Mouse (Mus musculus) erythroblast, adult 5-6 weeks (primary cell): Measurements from ENCODE around the gene Ercc4. TPM values are rescaled to one million over a fixed set of nuclear protein-coding genes. Genes with fewer than 3 reads are reported as not detected.

Experiments
- ATAC-seq: replicated peaks from 2 replicates; pipeline ENCODE4 v1.8.0; 2016; ENCODE audit warnings: moderate number of reproducible peaks, mild to moderate bottlenecking, moderate TSS enrichment, inconsistent platforms; ENCODE audit not compliant: poor library complexity, low FRiP score, severe bottlenecking
- total RNA-seq, 2 experiments: library from RNA; stranded (forward) in 1 of 2; stranded (reverse) in 1 of 2; fragments of 150-400 nt in 1 of 2; fragments of 200-764, 138-1000 nt in 1 of 2; gene quantifications; 2 replicates each; pipeline versions ENCODE4 v1.2.3 to v1.2.4; 2015 to 2017; ENCODE audit warnings: low replicate concordance in 2 of 2

The Ercc4 gene
- total RNA-seq, 2 experiments from 2014 or later, result 1.0 to 5.4 TPM

DNA sequence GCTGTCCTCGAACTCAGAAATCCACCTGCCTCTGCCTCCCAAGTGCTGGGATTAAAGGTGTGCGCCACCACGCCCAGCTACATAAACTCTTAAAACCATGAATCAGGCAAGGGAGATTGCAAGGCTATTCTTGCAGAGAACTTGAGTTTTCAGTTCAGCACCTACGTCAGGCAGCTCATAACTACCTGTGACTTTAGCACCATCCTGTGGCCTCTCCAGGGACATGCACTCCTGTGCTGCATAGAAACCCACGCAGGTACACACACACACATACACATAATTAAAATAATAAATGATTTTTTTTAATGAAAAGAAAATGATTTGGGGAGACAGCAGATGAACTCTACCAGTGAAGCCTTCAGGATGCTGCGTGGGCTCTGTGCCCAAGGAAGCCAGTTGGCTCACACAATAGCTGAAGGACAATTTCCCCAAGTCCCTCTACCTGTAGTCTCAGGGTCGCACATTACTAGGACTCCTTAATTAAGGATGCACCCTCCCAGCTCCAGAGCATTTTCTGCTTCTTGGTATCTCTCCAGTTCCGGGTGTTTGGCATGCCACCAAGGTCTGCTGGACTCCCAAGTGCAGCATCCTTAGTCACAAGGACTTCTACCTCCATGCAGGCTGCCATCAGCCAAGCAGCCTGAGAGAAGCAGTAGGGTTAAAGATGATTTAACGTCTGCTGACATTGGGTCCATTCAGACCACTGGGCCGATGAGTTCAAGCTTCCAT is 35.4 kb downstream of the Ercc4 start:
- ATAC-seq, result no peak

DNA sequence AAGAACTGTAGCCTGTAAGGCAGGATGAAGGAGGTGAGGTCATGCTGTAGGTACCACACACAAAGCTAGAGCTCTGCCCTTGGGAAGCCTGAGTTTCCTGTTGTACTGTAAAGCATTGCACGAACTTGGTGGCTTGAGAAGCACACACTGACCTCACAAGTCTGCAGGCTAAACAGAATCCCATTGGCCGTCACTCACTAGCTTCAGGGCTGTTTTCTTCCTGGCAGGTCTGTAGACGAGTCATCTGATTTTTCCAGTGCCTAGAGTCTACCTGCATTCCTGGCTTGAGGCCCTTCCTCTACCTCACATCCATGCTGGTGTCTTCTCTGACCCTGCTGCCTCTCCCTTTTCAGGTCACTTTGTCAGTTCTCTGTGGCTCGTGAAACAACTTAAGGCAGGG is 36.7 kb downstream of the Ercc4 start:
- no peak for ATAC-seq

- ATAC-seq, result no peak
Measured at GRCm38 (mm10) chr16:13147810-13148555, 38.5 kb downstream of the Ercc4 start.

- ATAC-seq, result no peak
Measured at GRCm38 (mm10) chr16:13149950-13150349, 40.5 kb downstream of the Ercc4 start.

GRCm38 (mm10) chr16:13150790-13151189 is 41.3 kb downstream of the Ercc4 start:
- ATAC-seq, result no peak

DNA sequence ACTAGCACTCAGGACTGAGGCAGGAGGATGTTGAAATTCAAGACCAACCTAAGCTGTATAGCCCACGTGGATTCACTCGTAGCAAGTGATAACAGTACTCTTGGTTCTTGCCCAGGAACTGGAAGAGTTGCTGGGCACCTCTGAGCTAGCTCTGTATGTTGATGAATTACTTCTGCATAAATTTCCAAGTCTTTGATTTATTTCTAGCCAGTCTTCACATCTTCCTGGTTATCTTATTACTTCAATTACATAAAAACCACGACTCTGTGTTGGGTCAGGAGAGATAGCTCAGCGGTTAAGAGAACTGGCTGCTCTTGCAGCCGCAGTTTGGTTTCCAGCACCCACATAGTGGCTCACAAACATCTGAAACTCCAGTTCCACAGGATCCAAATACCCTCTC is 43.0 kb downstream of the Ercc4 start:
- no peak for ATAC-seq

GRCm38 (mm10) chr16:13153215-13153614 is 43.7 kb downstream of the Ercc4 start:
- no peak for ATAC-seq

DNA sequence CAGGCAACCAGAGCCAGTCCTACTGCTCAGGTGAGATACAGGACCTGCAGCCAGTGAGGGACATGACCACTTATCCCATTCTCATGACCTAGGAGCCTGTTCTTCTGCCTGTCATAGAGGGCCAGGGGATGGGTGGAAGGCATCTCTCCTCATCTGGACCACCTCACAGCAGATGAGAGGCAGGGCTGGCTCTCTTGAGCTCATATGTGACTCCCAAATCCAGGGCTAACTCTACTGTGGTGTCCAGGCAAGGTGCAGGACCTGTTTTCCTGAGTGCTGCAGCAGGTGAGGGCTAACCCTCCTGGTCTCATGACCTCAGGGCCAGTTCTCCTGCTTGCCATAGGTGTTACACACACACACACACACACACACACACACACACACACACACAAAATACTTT is 44.9 kb downstream of the Ercc4 start:
- no peak for ATAC-seq

GRCm38 (mm10) chr16:13157314-13157713 is 47.8 kb downstream of the Ercc4 start:
- no peak for ATAC-seq

- ATAC-seq, result no peak
Measured at GRCm38 (mm10) chr16:13158153-13158670, 48.7 kb downstream of the Ercc4 start.

DNA sequence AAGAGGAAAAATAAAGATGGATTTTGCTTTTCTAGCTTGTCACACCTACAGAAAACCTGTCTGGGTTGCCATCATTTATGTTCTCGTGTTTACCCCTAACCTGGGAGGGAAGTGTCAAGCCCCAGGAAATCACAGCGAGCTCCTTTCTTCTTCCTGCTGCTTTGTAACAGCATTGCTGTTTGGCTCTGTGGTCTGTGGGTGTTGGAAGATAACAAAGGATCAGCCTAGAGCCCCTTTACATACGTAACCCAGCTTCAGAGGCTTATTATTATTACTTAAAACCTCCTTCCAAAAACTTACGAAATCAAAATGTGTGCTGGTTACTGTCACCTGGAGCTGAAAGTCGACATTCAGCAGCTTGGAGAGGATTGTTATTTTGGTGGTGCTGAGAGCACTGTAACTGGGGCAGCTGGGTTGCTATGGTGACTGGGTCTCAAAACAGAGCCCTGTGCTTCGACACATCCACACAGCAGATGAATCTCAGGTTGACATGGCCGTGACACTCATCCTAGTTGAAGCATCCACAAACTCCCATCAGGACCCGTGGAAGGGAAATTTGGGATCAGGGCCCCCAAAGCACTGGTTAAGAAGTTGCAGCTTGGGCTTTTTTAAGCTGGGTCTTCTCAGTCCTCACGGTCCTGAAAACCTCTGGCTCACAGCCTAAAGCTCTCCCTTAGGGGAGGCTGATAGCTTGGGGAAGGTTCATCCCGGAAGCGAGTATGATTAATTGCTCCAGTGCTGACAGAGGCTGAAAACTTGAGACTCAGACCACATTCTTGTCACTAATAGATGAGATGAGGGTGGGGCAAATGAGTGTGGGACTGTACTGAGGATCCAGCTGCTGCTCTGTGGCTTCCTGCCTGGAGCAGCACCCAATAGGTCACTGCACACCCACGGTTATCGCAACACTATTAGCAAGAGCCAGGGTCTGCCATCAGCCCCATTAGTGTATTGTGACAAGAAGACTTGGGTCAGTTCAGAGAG is 49.7 kb downstream of the Ercc4 start:
- ATAC-seq, result no peak

DNA sequence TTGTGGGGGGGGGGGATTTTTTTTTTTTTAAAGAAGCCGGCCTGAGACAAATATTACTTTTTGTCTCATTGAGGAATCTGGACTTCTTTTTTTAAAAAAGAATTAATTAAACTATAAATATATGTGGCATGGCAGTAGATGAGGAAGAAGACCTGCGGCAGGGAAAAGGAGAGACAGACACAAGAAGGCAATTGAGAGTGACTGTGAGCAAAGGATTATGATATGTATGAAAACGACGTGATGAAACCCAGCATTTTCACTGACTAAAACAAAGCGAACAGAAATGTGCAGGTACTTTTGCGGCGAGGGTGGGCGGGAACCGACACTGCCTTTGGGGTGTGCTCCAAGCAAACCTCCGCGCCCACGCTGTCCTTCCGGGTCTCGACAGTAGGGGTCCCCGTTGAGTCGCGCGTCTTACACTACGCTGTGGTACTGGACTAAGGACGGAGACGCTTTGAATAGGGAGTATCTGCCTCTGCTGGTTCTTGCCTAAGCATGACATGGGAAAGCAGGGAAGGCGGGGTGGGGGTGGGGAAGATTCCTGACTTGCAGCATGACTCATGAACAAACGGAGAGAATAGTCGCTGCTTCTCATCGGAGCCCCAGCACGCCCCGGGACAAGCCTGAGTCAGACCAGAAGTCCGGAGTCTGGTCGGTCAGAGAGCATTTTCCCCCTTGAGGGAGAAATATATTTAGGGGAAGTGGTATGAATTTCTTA is 50.6 kb downstream of the Ercc4 start:
- ATAC-seq, result peak; percentile 87

GRCm38 (mm10) chr16:13161516-13161915 is 52.0 kb downstream of the Ercc4 start:
- no peak for ATAC-seq

DNA sequence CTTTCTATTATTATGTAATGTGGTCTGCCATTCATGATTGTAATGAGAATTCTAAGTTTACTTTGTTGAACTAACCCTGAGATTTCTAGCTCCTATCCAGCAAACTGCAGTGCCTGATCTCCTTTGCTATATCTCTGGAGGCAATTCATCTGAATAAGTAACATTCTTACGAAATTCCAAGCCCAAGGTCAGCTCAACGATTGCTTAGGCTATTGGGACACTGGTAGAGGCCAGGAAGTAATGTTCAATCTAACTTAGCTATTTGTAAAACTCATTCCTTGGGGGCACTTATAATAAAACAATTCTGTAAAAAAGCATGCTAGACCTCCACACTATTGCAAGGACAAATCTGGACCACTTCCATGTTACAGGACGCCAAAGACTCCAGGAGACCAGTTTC is 58.2 kb downstream of the Ercc4 start:
- ATAC-seq, result no peak

GRCm38 (mm10) chr16:13173055-13173742 is 63.7 kb downstream of the Ercc4 start:
- ATAC-seq, result no peak

- ATAC-seq, result no peak
Measured at GRCm38 (mm10) chr16:13182526-13182925, 73.0 kb downstream of the Ercc4 start.

- ATAC-seq, result no peak
Measured at GRCm38 (mm10) chr16:13183182-13183742, 73.8 kb downstream of the Ercc4 start.

GRCm38 (mm10) chr16:13184381-13184780 is 74.9 kb downstream of the Ercc4 start:
- ATAC-seq, result no peak
